Mouse (Mus musculus) cerebellum, adult 2 months (tissue): ENCODE results near the gene Ptpn14. TPM values are rescaled to one million over a fixed set of nuclear protein-coding genes. Genes with fewer than 3 reads are reported as not detected.

ENCODE experiments used
- DNase-seq, 2 experiments: peaks; one replicate each; pipeline ENCODE4 v3.0.0; 2021
- H3K27ac ChIP-seq: fragments of 200-500 bp; 2 replicates; pipeline ENCODE4 v1.5.1; 2012; ENCODE audit warnings: low read length, control low read depth, inconsistent platforms; ENCODE audit not compliant: insufficient read depth
- H3K27me3 ChIP-seq: fragments of 200-500 bp; 2 replicates; pipeline ENCODE4 v1.6.1; 2012; ENCODE audit warnings: inconsistent platforms, mild to moderate bottlenecking, low read length, moderate library complexity; ENCODE audit not compliant: control insufficient read depth, insufficient read depth
- H3K4me1 ChIP-seq: fragments of 200-500 bp; 2 replicates; pipeline ENCODE4 v1.6.1; 2011; ENCODE audit warnings: low read length; ENCODE audit not compliant: control insufficient read depth, insufficient read depth
- H3K4me3 ChIP-seq: fragments of 200-500 bp; replicated peaks from 2 replicates; pipeline ENCODE3; 2011; ENCODE audit warnings: mild to moderate bottlenecking, low read depth, low read length, control low read depth; ENCODE audit not compliant: insufficient read depth
- CTCF ChIP-seq: fragments of 200-500 bp; IDR thresholded peaks from 2 replicates; pipeline ENCODE4 v1.5.1; 2011; ENCODE audit warnings: low read depth, mild to moderate bottlenecking, control low read depth, low read length, moderate library complexity, borderline replicate concordance; ENCODE audit not compliant: insufficient read depth
- POLR2A ChIP-seq: fragments of 200-500 bp; IDR thresholded peaks from 2 replicates; pipeline ENCODE4 v1.6.1; 2011; ENCODE audit warnings: low read length, control low read depth, borderline replicate concordance; ENCODE audit not compliant: insufficient read depth
- WGBS: fragments of 180-500 bp; shearing (Covaris S2); methylation state at CpG from one replicate; pipeline ENCODE4 v1.1.7; 2018; 5-methylcytosine and 5-hydroxymethylcytosine counted together
- polyA plus RNA-seq: library from polyadenylated mRNA; depleted of rRNA; stranded (reverse); fragments of >200 nt; gene quantifications from 2 replicates; pipeline ENCODE4 v1.2.3, GENCODE M21; 2012

The Ptpn14 gene
- polyA plus RNA-seq, 1 experiment: 1.4 TPM

DNA sequence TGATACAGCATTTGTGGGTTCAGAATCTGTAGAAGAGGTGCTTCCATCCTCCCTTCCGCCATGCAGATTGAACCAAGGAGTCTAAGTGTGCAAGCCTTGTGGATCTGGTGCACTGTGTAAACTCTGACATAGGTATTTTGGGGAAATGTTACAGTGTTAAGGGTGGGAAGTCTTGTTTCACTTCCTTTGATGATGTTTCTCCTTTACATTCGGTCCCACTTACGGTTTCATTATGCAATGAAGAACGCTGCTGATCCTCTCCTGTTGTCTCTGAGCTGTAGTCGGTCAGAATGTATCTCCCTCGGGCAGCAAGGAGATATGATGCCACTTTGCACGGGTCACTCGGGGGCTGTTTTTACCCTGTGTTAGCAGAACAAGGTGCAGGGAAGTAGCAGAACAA, 143.6 kb downstream of the Ptpn14 start:
- no peak for DNase-seq
- no peak overlapping the region for H3K4me3 ChIP-seq
- WGBS: 89% methylated on average over 8 of the region's 8 CpGs
- no peak for TF ChIP-seq CTCF
- no peak for TF ChIP-seq POLR2A
- H3K4me1 ChIP-seq: no peaks in the 10 kb centered on the region
- H3K27me3 ChIP-seq: no peaks in the 10 kb centered on the region
- H3K27ac ChIP-seq: no peak overlapping the region

DNA sequence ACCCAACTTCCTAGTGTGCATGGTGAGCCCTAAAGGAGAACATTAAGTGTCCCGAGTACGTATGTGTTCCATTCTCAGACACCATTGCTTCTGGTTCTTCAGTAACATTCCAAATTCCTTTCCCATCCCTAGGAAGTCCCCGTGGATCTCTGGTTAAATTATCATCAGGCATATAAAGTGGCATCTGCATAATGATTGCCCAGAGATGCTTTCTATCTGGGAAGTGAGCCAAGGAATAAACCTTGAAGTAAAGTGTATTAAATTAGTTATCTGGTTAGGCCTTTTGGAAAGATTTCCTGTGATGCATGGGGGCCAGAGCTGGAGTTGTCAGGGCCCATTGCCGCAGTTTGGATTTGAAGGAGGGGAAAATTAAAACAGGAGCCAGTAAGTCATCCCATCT, 144.0 kb downstream of the Ptpn14 start:
- H3K27ac ChIP-seq: no peak overlapping the region
- 58% methylated on average over 4 of the region's 4 CpGs for WGBS
- H3K4me1 ChIP-seq: no peaks in the 10 kb centered on the region
- no peak for TF ChIP-seq CTCF
- no peak for TF ChIP-seq POLR2A
- no peak overlapping the region for H3K4me3 ChIP-seq
- H3K27me3 ChIP-seq: no peaks in the 10 kb centered on the region
- no peak for DNase-seq

DNA sequence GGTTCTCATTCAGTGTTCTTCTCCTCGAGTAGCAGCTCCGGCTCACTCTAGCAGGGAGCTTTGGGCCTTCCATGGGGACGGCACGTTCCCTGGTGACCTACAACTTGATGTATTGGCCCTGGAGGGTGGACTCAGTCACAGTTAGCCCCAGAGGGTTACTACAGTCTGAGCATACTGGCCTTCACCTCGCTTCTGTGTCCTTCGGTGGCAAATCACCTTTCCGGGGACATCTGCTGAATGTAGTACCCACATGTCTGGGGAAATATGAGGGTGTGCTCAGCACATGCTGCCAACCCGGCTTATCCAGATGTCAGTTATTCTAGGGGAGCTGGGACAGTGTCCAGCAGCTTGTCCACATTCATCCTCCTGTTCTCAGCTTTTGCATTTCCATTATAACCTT, 145.5 kb downstream of the Ptpn14 start:
- WGBS: 63% methylated on average over 8 of the region's 8 CpGs

GRCm38 (mm10) chr1:189875439-189875861, 147.4 kb downstream of the Ptpn14 start:
- no peaks in the 10 kb centered on the region for H3K27me3 ChIP-seq
- DNase-seq: no peak
- no peak overlapping the region for H3K4me3 ChIP-seq
- 71% methylated on average over 6 of the region's 6 CpGs for WGBS
- peaks cover 12% of the 10 kb centered on the region for H3K4me1 ChIP-seq
- no peak overlapping the region for H3K27ac ChIP-seq
- TF ChIP-seq POLR2A (no peak), CTCF (no peak)

More for the DNA sequence above, 145.5 kb downstream of the Ptpn14 start:
- Histone ChIP-seq H3K27ac (no peak overlapping the region), H3K4me1 (no peaks in the 10 kb centered on the region), H3K27me3 (no peaks in the 10 kb centered on the region), H3K4me3 (no peak overlapping the region)
- DNase-seq: no peak
- TF ChIP-seq CTCF (no peak), POLR2A (no peak)

- H3K27me3 ChIP-seq: no peaks in the 10 kb centered on the region
- 84% methylated on average over 8 of the region's 8 CpGs for WGBS
- no peak overlapping the region for H3K4me3 ChIP-seq
- DNase-seq: no peak
- H3K4me1 ChIP-seq: peaks cover 16% of the 10 kb centered on the region
- H3K27ac ChIP-seq: no peak overlapping the region
- TF ChIP-seq CTCF (no peak), POLR2A (no peak)
Observed at GRCm38 (mm10) chr1:189876162-189876561, 148.1 kb downstream of the Ptpn14 start.

DNA sequence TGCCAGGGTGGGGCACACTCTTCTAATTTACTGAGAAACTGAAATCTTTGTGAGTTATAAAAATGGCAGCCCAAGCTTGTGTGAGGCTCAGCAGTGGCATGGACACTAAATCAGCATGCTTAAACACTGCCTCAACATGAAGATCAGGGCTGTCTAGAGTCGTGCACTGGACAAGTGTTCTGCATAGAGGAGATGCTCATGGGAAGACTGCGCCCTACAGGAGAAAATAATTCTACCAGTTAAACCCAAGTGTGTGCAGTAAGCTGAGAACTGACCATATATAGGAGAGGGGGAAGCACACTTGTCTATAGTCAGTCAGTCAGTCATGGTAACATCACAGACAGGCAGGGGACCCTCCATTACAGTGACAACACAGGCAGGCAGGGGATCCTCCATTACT, 151.1 kb downstream of the Ptpn14 start:
- Histone ChIP-seq H3K27ac (no peak overlapping the region), H3K4me3 (no peak overlapping the region), H3K27me3 (no peaks in the 10 kb centered on the region), H3K4me1 (peaks cover 33% of the 10 kb centered on the region)
- 70% methylated on average over 2 of the region's 2 CpGs for WGBS
- DNase-seq: no peak
- TF ChIP-seq CTCF: no peak
- TF ChIP-seq POLR2A: no peak

GRCm38 (mm10) chr1:189879965-189880364, 151.9 kb downstream of the Ptpn14 start:
- peaks cover 39% of the 10 kb centered on the region for H3K4me1 ChIP-seq
- DNase-seq: peak; percentile 61 to 80
- no peaks in the 10 kb centered on the region for H3K27me3 ChIP-seq
- H3K27ac ChIP-seq: no peak overlapping the region
- no peak overlapping the region for H3K4me3 ChIP-seq
- TF ChIP-seq CTCF: no peak
- TF ChIP-seq POLR2A: no peak
- WGBS: 6% methylated on average over 8 of the region's 8 CpGs

- H3K27ac ChIP-seq: no peak overlapping the region
- H3K4me3 ChIP-seq: no peak overlapping the region
- TF ChIP-seq CTCF: no peak
- no peak for TF ChIP-seq POLR2A
- no peaks in the 10 kb centered on the region for H3K27me3 ChIP-seq
- WGBS: 77% methylated on average over 14 of the region's 14 CpGs
- DNase-seq: no peak
- H3K4me1 ChIP-seq: peaks cover 46% of the 10 kb centered on the region
Observed at GRCm38 (mm10) chr1:189880745-189881144, 152.7 kb downstream of the Ptpn14 start.
